Mouse (Mus musculus) layer of hippocampus, postnatal 14 days (tissue): Measurements from ENCODE around the gene Ptdss2. TPM values are rescaled to one million over a fixed set of nuclear protein-coding genes. Genes with fewer than 3 reads are reported as not detected.

Experiments used
- DNase-seq, 2 experiments: peaks; one replicate each; pipeline ENCODE4 v3.0.0; 2021 to 2022; ENCODE audit warnings: low spot score in 2 of 2, mixed read lengths in 1 of 2
- total RNA-seq, 2 experiments: library from RNA; stranded (reverse); gene quantifications; 2 replicates each; pipeline ENCODE4 v1.2.3; 2021

Ptdss2 gene
- total RNA-seq, 2 experiments from 2014 or later, result 67.8 to 71.3 TPM

DNA sequence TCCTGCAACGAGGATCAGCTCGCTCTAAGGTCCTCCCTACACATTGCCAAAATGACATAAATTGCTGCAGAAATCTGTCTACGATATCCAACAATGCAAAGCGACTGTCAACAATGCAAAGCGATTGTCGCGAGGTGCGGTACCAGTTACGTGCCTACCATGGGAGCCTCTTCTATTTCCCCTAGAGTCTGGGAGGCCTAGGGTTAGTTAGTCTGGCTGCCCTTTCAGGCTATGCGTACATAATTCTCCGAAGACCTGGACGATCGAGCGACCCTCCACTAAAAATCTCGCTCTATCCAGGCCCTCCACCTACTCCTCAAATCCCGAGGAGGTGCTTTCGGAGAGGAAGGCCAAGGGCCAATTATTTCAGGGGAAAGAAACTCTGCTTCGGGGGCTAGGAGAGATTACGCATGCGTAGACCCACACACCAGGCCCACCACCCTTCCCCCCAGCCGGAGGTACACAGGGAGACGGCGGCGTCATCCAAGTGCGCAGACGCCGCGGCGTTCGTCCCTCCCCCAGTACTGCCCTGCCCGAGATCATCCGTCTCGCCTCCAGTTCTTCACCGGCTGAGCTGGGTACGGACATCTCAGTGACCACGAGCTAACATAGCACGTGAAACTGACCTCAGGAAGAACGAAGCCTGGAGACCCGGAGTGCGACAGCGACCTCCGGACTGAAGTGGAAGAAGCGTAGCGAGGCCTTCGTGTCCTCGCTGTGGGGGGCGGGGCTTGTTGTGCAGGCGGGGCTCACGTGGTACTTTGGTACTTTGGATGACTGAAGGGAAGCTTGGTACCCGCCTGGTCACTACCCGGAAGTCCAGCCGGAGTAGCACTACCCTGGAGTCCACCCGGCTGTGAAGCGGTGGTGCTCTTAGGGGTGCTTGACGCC, 50.2 kb downstream of the Ptdss2 start, which contains the start of gene Rnh1:
TSS of gene Rnh1 (minus strand) at position 742 of the 891 bp plus-strand sequence.
- DNase-seq, result peak; percentile 94 to 95

DNA sequence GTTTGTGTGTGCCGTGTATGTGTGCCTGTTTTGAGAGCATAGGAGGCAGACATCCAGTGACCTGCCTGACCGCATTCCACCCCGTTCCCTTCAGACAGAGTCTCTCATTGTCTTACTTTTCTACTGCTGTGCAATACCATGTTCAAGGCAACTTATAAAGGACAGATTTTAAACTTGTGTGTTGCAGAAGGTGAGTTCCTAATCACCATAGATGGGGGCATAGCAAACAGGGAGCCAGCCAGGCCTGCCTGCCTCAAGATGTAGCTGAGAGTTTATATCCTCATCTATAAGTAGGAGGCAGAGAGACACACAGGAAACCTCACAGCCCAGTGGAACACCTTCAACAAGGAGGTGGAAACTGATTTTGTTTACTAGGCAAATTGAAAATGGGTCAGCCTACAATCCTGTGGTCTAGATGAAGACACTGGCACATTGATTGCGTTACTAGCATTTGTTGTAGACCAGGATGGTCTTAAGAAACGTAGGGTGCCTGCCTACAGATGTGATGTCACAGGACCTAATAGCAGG, 51.2 kb downstream of the Ptdss2 start:
- no peak for DNase-seq

DNA sequence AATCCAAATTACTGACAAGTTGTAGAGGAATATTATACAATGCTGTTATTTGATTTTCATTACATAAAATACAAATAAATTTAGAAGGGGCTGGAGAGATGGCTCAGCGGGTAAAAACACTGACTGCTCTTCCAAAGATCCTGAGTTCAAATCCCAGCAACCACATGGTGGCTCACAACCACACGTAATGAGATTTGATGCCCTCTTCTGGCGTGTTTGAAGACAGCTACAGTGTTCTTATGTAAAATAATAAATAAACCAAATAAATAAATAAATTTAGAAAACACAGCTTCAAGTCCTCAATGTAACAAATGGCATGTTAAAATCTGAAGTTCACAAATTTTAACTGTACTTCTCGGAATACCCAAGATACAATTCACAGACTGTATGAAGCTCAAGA, 52.9 kb downstream of the Ptdss2 start:
- no peak for DNase-seq

DNA sequence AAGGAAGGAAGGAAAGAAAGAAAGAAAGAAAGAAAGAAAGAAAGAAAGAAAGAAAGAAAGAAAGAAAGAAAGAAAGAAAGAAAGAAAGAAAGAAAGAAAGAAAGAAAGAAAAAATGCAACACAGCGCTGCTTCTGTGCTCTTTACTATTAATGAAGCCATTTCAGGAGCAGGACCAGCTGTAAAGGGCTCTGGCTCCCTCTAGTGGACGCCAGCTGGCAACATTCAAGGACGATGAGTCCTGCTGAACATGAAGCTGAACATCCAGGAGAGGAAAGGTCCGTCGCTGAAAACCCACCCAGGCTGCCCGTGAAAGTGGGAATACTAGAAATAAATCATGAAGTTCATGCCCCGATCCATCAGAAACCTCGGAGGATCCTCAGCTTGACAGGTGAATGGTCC, 54.0 kb downstream of the Ptdss2 start:
- DNase-seq, result peak; percentile 77 to 92

DNA sequence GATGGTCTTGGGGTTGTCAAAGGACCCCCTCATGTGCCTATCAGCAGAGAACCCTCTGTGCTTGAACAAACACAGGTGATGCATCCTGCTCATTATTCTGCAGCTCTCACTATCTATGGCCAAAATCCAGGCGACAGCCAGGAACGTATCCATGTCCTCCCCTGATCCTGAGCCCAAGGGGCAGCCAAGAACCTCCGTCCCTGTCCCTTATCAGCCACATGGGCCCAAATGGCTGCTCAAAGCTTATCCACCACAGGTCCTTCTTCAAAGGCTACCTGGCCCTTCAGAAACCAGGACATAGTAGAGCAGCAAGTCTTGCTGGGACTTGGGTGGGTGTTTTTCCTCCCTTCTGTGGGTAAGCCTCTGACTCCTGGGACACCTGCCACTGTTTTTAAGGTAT, 66.0 kb downstream of the Ptdss2 start:
- no peak for DNase-seq

DNA sequence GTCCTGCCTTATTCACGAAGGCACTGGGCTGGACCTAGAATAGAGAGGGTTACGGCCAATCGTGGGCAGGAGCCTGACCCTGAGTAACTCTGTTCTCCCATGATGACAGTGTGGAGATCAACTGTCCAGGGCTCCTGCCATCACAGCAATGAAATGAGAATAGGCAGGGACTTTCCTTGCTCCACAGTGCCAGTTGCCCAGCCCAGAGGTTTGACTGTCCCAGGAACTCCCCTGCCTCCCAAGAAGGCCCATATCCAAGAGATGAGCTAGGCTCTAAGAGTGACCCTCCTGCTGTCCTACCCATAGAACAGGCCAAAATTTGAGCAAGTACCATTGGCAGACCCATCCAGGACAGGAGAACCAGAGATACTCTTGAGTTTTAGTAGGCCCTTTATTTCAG, 66.6 kb downstream of the Ptdss2 start:
- no peak for DNase-seq

DNA sequence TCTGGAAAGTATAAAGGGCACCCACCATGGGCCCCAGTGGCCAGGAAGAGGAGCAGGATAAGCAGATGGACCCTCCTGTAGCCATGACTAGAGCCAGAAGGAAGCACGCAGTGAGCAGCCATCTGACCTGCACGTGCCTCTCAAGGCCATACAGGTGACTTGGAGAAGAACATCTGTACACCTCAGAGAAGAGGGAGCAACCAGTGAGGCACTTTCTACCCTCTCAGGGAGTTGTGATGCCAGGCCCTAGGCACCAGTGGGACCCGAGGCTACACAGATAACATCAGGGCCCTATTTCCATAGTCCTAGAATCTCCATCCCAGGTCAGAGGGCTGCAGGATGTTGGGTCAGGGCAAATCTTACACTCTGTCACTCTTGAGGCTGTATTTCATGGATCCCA, 68.0 kb downstream of the Ptdss2 start:
- DNase-seq, result no peak

DNA sequence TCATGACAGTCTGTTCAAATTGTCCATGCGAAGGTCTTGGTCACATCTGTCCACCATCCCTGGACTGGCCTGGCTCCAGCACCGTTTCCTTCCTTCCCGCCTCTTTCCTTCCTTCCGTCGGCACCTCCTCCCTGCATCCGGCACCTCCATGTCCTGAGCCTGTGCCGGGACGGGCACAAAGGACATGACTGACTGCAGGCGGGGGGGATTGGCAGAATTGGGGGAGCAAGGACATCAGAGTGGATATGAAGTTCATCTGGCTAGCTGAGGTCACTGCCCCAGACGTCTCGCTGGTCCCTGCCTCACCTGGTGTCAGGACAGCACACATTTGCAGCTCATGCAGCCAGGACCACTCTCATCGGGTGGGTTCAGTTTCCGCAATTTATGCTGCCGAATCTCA, 68.9 kb downstream of the Ptdss2 start:
- DNase-seq, result no peak

DNA sequence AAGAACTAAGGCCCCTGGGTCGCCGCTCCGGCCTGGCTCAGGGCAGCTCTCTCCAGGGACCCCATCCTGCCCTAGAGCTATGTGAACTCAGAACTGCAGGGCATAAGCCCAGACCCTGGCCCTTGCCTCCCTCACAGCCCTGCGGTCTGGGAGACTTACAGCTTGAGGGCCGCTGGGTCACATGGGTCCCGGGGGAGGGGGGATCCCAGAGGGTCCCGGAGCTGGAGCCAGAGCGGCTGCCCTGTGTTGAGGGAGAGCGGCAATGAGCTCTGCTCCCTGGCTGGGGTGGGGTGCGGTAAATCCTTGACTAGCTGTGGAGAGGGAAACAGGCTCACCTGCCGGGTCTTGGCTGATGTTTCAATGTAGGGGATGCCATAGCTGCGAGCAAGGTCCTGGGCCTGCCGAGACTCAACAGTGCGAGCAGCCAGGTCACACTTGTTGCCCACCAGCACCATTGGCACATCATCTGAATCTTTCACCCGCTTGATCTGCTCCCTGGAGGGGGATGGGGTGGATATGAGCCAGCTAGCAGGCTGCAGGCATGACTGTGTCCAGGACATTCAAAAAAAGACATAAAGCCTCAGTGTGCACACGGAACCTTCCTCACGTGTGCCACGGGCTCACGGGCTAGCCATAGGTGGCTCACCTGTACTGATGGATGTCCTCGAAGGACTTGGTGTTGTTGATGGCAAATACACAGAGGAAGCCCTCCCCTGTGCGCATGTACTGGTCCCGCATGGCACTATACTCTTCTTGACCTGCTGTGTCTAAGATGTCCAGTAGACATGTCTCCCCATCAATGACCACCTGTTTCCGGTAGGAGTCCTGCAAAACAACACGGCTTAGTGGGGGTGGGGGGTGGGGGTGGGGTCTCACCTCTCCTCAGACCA, 69.9 kb downstream of the Ptdss2 start:
- no peak for DNase-seq

DNA sequence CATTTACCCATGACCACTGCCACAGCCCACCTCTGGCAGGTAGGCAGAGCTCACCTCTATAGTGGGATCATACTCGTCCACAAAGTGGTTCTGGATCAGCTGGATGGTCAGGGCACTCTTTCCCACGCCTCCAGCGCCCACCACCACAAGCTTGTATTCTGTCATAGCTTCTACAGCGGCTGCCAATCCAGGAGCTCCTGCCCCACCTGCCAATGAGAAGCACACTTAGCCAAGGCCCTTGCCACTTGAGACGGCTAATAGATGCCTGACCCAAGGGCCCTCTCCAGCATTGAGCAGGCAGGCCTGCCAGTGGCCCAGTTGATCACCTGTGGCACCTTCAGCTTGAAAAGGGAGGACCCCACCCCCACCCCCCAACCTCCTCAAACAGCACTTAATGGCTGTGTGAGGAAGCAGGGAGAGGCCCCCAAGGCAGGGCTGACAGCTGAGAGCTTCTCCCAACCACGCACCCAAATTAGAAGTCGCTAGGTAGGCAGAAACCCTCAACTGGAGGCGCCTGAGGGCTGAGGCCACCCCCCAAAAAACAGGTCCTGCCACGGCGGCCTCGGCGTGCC, 70.7 kb downstream of the Ptdss2 start:
- DNase-seq, result no peak

DNA sequence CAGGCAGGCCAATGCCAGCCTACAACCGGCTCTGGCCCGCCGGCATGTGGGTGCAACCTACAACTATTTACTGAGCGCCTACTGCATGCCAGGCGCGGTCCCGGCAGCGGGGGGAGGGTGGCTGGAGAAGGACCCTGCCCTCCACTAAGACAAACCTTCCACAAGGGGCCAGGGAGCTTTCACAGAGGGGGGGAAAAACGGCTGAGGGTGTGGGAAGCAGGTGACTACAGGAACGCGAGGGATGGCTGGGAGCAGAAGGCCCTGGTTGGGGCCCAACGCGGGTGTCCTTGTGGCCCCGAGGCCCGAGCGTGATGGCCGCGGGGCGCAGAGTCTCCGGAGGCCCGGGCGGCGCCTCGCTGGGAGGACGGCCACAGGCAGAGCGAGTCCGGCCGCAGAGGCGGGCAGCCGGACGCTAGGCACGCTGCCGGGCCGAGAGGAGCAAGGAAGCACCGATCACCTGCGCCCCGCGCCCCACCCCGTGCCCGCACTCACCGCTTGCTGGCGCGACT, 71.2 kb downstream of the Ptdss2 start:
- DNase-seq, result peak in 1 of 2 experiments; percentile 47

DNA sequence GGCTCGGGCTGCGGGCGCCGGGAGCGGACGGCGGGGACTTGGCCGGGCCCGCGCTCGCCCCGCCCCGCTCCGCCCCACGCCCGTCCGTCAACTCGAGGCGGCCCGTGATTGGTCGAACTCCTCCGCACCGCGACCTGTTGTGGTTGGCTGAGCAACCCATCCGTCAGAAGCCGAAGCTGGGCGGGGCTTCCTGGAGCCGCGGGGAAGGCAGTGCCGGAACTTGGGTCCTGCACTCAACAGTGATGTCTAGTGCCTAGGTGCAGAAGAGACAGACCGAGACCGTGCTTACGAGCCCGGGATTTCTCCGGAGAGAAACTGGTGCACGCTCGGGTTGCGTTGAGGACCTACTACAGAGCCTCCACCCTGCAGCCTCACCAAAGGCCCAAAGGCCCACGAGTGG, 71.8 kb downstream of the Ptdss2 start, which contains the start of the genes Hras and Lrrc56:
TSS of gene Hras (minus strand) at position 58 of the 400 bp plus-strand sequence.
TSS of gene Lrrc56 (plus strand) at position 210 of the 400 bp plus-strand sequence.
- DNase-seq, result peak; percentile 96 to 98

DNA sequence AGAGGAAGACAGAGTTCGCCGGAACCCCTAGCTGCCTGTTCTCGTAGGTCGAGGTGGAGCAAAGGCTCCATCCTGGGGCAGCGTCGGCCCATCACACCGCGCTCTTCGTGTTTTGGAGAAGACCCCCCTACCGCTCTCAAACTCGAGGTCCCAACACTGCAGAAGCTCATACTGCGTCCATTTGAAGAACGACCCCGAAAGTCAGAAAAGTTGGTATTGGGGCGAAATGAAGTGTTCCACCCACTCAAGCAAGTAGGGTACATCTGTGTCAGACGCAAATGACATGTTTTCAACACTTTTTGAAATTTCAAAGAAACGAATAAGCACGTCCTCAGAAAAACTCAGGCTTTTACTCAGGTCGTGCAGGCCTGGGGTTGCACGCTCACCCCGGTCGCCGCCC, 72.2 kb downstream of the Ptdss2 start:
- DNase-seq, result no peak

DNA sequence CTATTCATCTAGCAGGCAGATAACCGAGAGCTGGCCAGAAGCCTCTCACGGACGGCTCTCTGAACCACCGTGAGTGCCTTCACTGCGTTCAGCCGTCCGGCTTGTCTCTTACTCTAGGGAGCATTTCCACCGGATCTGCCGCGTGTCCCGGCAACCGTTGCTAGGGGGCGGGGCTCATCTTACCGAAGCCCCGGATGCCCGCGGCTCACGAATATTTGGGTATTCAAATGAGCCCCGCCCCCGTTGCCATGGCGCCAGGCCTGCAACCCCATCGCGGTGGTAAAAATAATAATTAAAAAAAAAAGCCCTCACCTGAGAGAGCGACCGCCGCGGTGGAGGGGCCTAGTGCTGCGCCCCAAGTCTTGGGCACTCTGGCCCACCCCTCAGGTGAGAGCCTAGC, 72.6 kb downstream of the Ptdss2 start:
- DNase-seq, result peak; percentile 84 to 87

DNA sequence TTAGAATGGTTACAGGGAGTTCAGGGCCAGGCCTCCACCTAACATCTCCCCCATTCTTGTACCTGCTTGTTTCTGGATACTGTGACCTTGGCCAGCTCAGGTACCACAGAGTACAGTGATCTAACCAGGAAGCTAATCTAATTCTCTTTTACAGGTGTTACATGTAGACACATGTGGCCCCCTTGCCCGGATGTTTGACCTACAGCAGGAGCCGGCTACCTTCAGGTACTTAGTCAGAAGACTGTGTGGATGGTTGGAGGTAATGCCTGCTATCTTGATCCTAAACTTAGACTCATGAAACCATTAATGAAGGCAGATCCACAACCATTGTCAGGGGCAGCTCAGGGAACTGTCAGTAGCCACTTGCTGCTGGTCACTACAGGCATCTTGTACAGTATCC, 73.6 kb downstream of the Ptdss2 start:
- no peak for DNase-seq

DNA sequence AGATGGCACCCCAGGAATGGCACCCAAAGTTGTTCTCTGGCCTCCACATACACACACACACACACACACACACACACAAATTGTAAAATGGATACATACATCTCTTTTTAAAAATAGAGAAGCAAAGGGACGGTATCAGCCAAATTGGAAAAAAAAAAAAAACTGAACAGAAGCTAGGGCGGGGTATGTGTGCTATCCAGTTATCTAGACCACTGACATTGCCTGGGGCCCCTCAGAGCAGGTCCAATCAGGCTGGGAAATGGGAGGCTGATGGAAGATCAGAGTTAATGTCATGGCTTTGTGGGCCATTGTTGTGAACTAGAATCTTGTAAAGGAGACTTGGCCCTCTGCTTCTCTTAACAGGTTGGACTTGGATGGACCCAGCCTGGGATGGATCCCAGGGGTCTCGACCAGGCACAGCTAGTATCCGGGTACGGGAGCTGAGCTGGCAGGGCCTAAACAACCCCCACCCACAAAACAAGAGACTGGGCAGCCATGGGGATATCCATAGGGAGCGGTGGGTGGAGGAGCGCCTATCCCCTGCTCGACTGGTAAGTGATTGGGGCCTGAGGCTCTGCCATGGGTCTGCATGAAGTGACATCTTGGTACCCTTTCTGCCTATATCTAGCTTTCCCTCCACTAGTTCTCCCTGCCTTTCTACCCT, 74.6 kb downstream of the Ptdss2 start:
- DNase-seq, result no peak

DNA sequence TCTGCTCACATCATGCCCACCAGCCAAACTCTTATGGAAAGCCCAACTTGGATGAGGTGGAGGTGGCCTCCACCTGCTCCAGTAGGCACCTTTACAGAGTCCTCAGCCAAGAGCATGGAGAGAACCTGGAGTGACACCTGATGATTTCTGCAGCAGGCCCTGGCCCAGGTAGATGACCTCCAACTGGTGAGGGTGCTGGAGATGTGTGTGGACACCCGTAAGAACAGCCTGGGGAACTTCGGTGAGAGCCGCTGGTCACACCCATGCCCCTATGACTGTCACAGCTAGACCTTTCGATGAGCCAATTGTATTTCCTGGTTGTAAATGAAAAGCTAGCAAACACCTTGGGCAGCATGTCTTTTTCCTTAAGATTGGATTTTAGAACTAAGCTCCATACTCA, 75.9 kb downstream of the Ptdss2 start:
- DNase-seq, result no peak

DNA sequence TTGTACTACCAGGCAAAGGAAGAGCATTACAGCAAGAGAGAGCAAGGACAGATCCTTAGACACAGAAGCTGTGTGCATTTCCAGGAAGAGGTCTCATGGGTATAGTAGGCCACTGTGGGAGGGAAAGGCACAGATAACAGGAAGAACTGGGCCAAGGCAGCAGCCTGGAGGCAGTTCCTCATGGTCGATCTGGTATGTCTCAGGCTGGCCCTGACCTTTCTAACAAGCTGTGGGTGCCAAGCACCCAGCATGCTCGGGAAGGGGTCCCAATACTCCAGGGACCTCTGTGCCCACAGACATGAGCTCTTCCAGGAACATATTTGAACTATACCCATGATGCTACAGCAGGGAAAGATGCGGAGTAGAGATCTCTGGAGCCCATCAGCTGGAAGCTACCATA, 82.4 kb downstream of the Ptdss2 start:
- DNase-seq, result no peak

DNA sequence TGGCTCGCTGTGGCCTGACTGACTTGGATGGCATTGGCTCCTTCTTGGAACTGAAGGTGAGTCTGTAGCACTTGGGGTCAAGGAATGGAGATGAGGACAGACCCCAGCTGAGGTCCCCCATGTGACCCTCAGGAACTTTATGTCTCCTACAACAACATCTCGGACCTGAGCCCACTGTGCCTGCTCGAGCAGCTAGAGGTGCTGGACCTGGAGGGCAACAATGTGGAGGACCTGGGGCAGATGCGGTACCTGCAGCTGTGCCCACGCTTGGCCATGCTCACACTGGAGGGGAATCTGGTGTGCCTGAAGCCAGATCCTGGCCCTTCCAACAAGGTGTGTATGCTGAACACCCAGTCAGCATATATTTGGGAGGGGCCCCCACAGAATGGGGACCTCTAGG, 83.3 kb downstream of the Ptdss2 start:
- DNase-seq, result no peak

DNA sequence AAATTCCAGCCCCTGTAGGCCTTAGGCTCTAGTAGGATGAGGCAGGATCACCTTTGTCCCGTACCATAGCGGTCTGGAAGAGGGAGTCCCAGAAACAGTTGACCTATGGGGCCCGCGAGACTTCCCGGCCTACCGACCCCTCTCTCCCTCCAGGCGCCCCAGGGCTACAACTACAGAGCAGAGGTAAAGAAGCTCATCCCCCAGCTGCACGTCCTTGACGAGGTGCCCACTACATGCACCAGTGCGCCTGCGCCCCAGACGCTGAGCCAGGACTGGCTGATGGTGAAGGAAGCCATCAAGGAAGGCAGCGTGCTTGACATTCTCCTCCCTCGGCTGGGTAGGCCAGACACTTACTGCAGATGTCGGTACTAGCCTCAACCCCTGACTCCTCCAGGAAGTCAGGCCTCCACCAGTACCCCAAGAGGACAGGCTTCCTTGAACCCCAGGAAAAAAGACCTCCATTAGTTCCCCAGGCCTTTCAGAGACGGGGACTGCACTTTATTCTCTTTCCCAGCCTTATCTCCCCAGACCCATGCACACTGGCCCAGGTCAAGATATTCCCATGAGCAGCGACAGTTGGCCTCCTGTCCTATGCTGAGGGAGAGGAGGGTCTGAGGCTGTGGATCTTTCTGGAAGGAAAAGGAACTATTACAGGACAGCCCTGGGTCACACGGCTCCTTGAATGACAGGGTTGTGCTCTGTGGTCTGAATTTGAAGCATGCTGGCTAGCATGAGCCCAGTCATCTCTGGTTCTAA, 84.2 kb downstream of the Ptdss2 start:
- DNase-seq, result no peak
